In genomic region chr6:97402822-97403472, GRCm38 (mm10) we compare ENCODE assay signal across 27 mouse cellular contexts.
DNase-seq lines count a peak whose midpoint lies in the region; ATAC-seq and TF ChIP-seq lines count a peak whose summit lies in the region.
"Had no signal": no experiment of that assay in that cellular context is flagged by ENCODE, and none has a peak within 500 bp of the region (broad histone marks: within the 10 kb centered on the region; RNA-seq: fewer than 3 reads in every experiment).

No protein-coding gene starts in this region.

- no peak for TF ChIP-seq CTCF in forebrain, postnatal 0 days (IDR thresholded peaks at IDR 0.05; ENCODE audit: low read depth)

- H3K4me1 ChIP-seq in forebrain, embryonic 10.5 days: peaks cover 29% of the 10 kb centered on the region
- no peaks in the 10 kb centered on the region for H3K4me1 ChIP-seq in forebrain, postnatal 0 days (ENCODE audit: insufficient read depth)
- H3K4me1 ChIP-seq in kidney, embryonic 14.5 days (ENCODE audit: control insufficient read depth, insufficient read depth, low read length): 0 out of 2 replicates have a peak, but pooled peaks cover 6% of the 10 kb centered on the region
- H3K4me1 ChIP-seq in ES-E14 (ENCODE audit: control insufficient read depth in 2 of 2, insufficient read depth in 2 of 2, low read length in 2 of 2, poor library complexity in 1 of 2): peaks cover 0 to 2% of the 10 kb centered on the region in 2 experiments; a peak in 1 of 4 replicates
- H3K4me1 ChIP-seq in neural tube, embryonic 11.5 days (ENCODE audit: control insufficient read depth, insufficient read depth, low read length): peaks cover 23% of the 10 kb centered on the region

- WGBS in forebrain, embryonic 10.5 days: 82% methylated on average over 10 of the region's 10 CpGs
- 81% methylated on average over 10 of the region's 10 CpGs for WGBS in forebrain, postnatal 0 days
- WGBS in kidney, embryonic 14.5 days: 28% methylated on average over 10 of the region's 10 CpGs
- WGBS in neural tube, embryonic 11.5 days: 42% methylated on average over 10 of the region's 10 CpGs

- H3K4me2 ChIP-seq in forebrain, postnatal 0 days (ENCODE audit: low read depth): no peak overlapping the region
- no peak overlapping the region for H3K4me2 ChIP-seq in kidney, embryonic 14.5 days (replicated peaks; ENCODE audit: low read depth, low read length)
- no peak overlapping the region for H3K4me2 ChIP-seq in neural tube, embryonic 11.5 days (ENCODE audit: low read depth)
- H3K4me2 ChIP-seq: forebrain, embryonic 13.5 days; heart, embryonic 12.5 days; midbrain, embryonic 15.5 days had no signal

- no peak overlapping the region for H3K9ac ChIP-seq in forebrain, postnatal 0 days
- H3K9ac ChIP-seq in kidney, embryonic 14.5 days (ENCODE audit: low read depth, low read length): no peak overlapping the region
- no peak overlapping the region for H3K9ac ChIP-seq in ES-E14 (ENCODE audit: insufficient read depth, low read depth, low read length, poor library complexity, severe bottlenecking)
- no peak overlapping the region for H3K9ac ChIP-seq in neural tube, embryonic 11.5 days (ENCODE audit: low read length)
- H3K9ac ChIP-seq: forebrain, embryonic 13.5 days; heart, embryonic 12.5 days; liver, embryonic 14.5 days; midbrain, embryonic 15.5 days had no signal

- H3K27me3 ChIP-seq in forebrain, embryonic 10.5 days (ENCODE audit: poor library complexity, severe bottlenecking): no peaks in the 10 kb centered on the region; the same call in 1 of the 2 replicates
- H3K27me3 ChIP-seq in forebrain, postnatal 0 days (ENCODE audit: insufficient read depth, low read length): no peaks in the 10 kb centered on the region
- H3K27me3 ChIP-seq in kidney, embryonic 14.5 days (ENCODE audit: control insufficient read depth, insufficient read depth, low read length): no peaks in the 10 kb centered on the region
- H3K27me3 ChIP-seq in neural tube, embryonic 11.5 days (ENCODE audit: control insufficient read depth, insufficient read depth, low read length): no peaks in the 10 kb centered on the region
- H3K27me3 ChIP-seq: forebrain, embryonic 13.5 days; midbrain, embryonic 15.5 days had no signal

- no peaks in the 10 kb centered on the region for H3K36me3 ChIP-seq in forebrain, embryonic 10.5 days (replicated peaks)
- no peaks in the 10 kb centered on the region for H3K36me3 ChIP-seq in forebrain, postnatal 0 days (ENCODE audit: insufficient read depth)
- H3K36me3 ChIP-seq in kidney, embryonic 14.5 days (ENCODE audit: control insufficient read depth, insufficient read depth, low read length): no peaks in the 10 kb centered on the region
- no peaks in the 10 kb centered on the region for H3K36me3 ChIP-seq in ES-E14 (ENCODE audit: control insufficient read depth, insufficient read depth, low read length, poor library complexity, severe bottlenecking)
- no peaks in the 10 kb centered on the region; the same call in 1 of the 2 replicates for H3K36me3 ChIP-seq in neural tube, embryonic 11.5 days (ENCODE audit: control insufficient read depth, insufficient read depth, low read length)
- H3K36me3 ChIP-seq: heart, embryonic 12.5 days; midbrain, embryonic 10.5 days; midbrain, embryonic 15.5 days had no signal

- in situ Hi-C loops in ES-E14 (cut with MboI; ENCODE audit: low sequenced_read_pairs in 2 of 2, unreplicated experiment in 2 of 2): loop anchor here in 1 of 2 experiments (25.0 kb wide), 1 partner anchor 141 kb away; the partner anchor contains the start of gene Lmod3

- no peak for DNase-seq in forebrain, embryonic 10.5 days (ENCODE audit: extremely low spot score, low spot score)
- DNase-seq in forebrain, postnatal 0 days: no peak
- DNase-seq in kidney, adult 8-10 months: no peak
- peak; percentile 22 for DNase-seq in ES-E14 (ENCODE audit: low read depth, low spot score)
- DNase-seq in neural tube, embryonic 11.5 days (ENCODE audit: low spot score): peak; percentile 44
- DNase-seq in layer of hippocampus, postnatal 36 days: no peak
- DNase-seq in adrenal gland, adult 18-20 months (ENCODE audit: low spot score in 2 of 2): no peak
- DNase-seq: adrenal gland, adult 8-10 months; cerebellum, adult 2 months; cerebellum, postnatal 14 days; gastrocnemius, postnatal 14 days; kidney, adult 9 months; layer of hippocampus, adult 9-11 months; liver; lung, adult 2 months; lung, postnatal 10 days; right cerebral cortex, postnatal 25 days; thymus, postnatal 14 days had no signal

- peak overlapping the region; percentile 35; the same call in 1 of the 2 replicates for H3K27ac ChIP-seq in forebrain, embryonic 10.5 days
- no peak overlapping the region for H3K27ac ChIP-seq in forebrain, postnatal 0 days (ENCODE audit: low read depth, low read length)
- no peak overlapping the region for H3K27ac ChIP-seq in kidney, embryonic 14.5 days (ENCODE audit: low read depth, low read length)
- no peak overlapping the region for H3K27ac ChIP-seq in ES-E14 (ENCODE audit: insufficient read depth, low read depth, low read length, poor library complexity, severe bottlenecking)
- peak overlapping the region; percentile 27; the same call in 1 of the 2 replicates for H3K27ac ChIP-seq in neural tube, embryonic 11.5 days (ENCODE audit: low read depth, low read length)
- H3K27ac ChIP-seq: forebrain, embryonic 13.5 days; liver, embryonic 14.5 days; macrophage; midbrain, embryonic 15.5 days had no signal

- no peak overlapping the region for H3K4me3 ChIP-seq in forebrain, embryonic 10.5 days
- no peak overlapping the region for H3K4me3 ChIP-seq in forebrain, postnatal 0 days (ENCODE audit: low read depth, low read length)
- H3K4me3 ChIP-seq in kidney, embryonic 14.5 days (ENCODE audit: low read length): no peak overlapping the region
- H3K4me3 ChIP-seq in ES-E14 (ENCODE audit: insufficient read depth in 1 of 2, low read depth in 1 of 2, low read length in 2 of 2, poor library complexity in 1 of 2, severe bottlenecking in 1 of 2): no peak overlapping the region
- no peak overlapping the region for H3K4me3 ChIP-seq in neural tube, embryonic 11.5 days (ENCODE audit: low read depth, low read length)
- H3K4me3 ChIP-seq: forebrain, embryonic 13.5 days; heart, embryonic 12.5 days; midbrain, embryonic 10.5 days; midbrain, embryonic 15.5 days had no signal

- H3K9me3 ChIP-seq in forebrain, embryonic 10.5 days: no peaks in the 10 kb centered on the region
- no peaks in the 10 kb centered on the region for H3K9me3 ChIP-seq in forebrain, postnatal 0 days (ENCODE audit: low read length)
- H3K9me3 ChIP-seq in kidney, embryonic 14.5 days (ENCODE audit: control insufficient read depth, low read length): no peaks in the 10 kb centered on the region
- H3K9me3 ChIP-seq in ES-E14 (ENCODE audit: control insufficient read depth, insufficient read depth, low read depth, low read length): no peaks in the 10 kb centered on the region
- no peaks in the 10 kb centered on the region for H3K9me3 ChIP-seq in neural tube, embryonic 11.5 days (ENCODE audit: control insufficient read depth, low read length)
- H3K9me3 ChIP-seq: forebrain, embryonic 13.5 days; heart, embryonic 12.5 days; midbrain, embryonic 10.5 days; midbrain, embryonic 15.5 days had no signal

- ATAC-seq in forebrain, postnatal 0 days: no peak
- peak; percentile 57; the same call in 1 of the 2 replicates for ATAC-seq in kidney, embryonic 14.5 days (ENCODE audit: low FRiP score, low TSS enrichment)
- ATAC-seq in neural tube, embryonic 11.5 days (ENCODE audit: insufficient read depth, low FRiP score, low TSS enrichment): peak; percentile 72
- ATAC-seq: activated CD4-positive, CD25-positive, alpha-beta regulatory T cell, adult 4 months; forebrain, embryonic 13.5 days; intestine, embryonic 16.5 days; midbrain, embryonic 15.5 days had no signal

TF ChIP-seq in ES-E14, 5 proteins besides CTCF, POLR2A, EP300 and RAD21:
- no peak for TF ChIP-seq MAFK (IDR thresholded peaks at IDR 0.05; ENCODE audit: insufficient read depth, low read depth, low read length)
- TF ChIP-seq ZC3H11A (IDR thresholded peaks at IDR 0.05; ENCODE audit: borderline replicate concordance, low read depth, low read length): no peak
- no peak for TF ChIP-seq ZNF384 (IDR thresholded peaks at IDR 0.05; ENCODE audit: low read depth, low read length)
- TF ChIP-seq HCFC1 (IDR thresholded peaks at IDR 0.05; ENCODE audit: borderline replicate concordance, insufficient read depth, low read length): no peak
- no peak for TF ChIP-seq CHD2 (IDR thresholded peaks at IDR 0.05; ENCODE audit: low read depth, low read length)

Comparison
In these comparisons a context has a peak if more than half of its experiments do, and no peak if none do; other contexts are left out.
1. H3K27ac ChIP-seq: peak in forebrain, embryonic 10.5 days (single experiment) and neural tube, embryonic 11.5 days (single experiment); none in forebrain, postnatal 0 days (single experiment), kidney, embryonic 14.5 days (single experiment) and ES-E14 (single experiment).
2. DNase-seq: peak in ES-E14 (single experiment) and neural tube, embryonic 11.5 days (single experiment); none in forebrain, embryonic 10.5 days (single experiment), forebrain, postnatal 0 days (single experiment), kidney, adult 8-10 months (0 of 2), layer of hippocampus, postnatal 36 days (0 of 2) and adrenal gland, adult 18-20 months (0 of 2).